20 mouse cellular contexts compared by ENCODE assay signal in the genomic region with DNA sequence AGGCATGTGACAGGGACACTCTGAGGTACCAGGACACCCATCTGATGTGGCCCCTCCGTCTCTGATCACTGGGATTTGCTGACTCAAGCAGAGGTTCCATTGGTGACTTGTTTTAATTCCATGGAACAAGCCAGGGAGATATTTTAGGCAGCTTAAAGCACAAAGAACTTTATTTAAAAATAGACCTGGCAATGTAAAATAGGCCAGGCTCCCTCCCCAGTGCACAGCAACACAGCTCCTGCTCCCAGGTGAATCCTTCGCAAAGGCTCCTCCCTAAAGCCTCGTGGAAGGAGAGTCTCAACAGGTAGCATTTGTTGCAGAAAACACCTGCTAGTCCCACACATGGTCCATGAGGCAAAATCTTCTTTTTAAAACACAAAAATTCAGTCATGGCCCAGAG.
"Had no signal": no experiment of that assay in that cellular context is flagged by ENCODE, and none has a peak within 500 bp of the region (broad histone marks: within the 10 kb centered on the region; RNA-seq: fewer than 3 reads in every experiment).

No protein-coding gene starts in this region.

- H3K9ac ChIP-seq: limb, embryonic 12.5 days; limb, embryonic 15.5 days; liver, embryonic 14.5 days; liver, postnatal 0 days; lung, embryonic 14.5 days; midbrain, embryonic 12.5 days; midbrain, embryonic 15.5 days; neural tube, embryonic 12.5 days; neural tube, embryonic 15.5 days; stomach, embryonic 15.5 days had no signal

- H3K4me3 ChIP-seq: limb, embryonic 12.5 days; limb, embryonic 15.5 days; midbrain, embryonic 12.5 days; midbrain, embryonic 15.5 days; neural tube, embryonic 12.5 days; neural tube, embryonic 15.5 days; stomach, embryonic 15.5 days had no signal

- H3K36me3 ChIP-seq: limb, embryonic 12.5 days; limb, embryonic 15.5 days; midbrain, embryonic 12.5 days; midbrain, embryonic 15.5 days; neural tube, embryonic 12.5 days; neural tube, embryonic 15.5 days; stomach, embryonic 15.5 days had no signal

- H3K9me3 ChIP-seq: limb, embryonic 12.5 days; limb, embryonic 15.5 days; midbrain, embryonic 12.5 days; midbrain, embryonic 15.5 days; neural tube, embryonic 12.5 days; neural tube, embryonic 15.5 days; stomach, embryonic 15.5 days had no signal

- H3K27me3 ChIP-seq: limb, embryonic 12.5 days; limb, embryonic 15.5 days; midbrain, embryonic 12.5 days; midbrain, embryonic 15.5 days; neural tube, embryonic 12.5 days; neural tube, embryonic 15.5 days; stomach, embryonic 15.5 days had no signal

- DNase-seq: kidney, postnatal 14 days; kidney, postnatal 4 days; left cerebral cortex, postnatal 4 days; liver, postnatal 0 days; lung, embryonic 14.5 days; retina, postnatal 1 day; right cerebral cortex, postnatal 25 days; spleen, adult 18-20 months; thymus, postnatal 36 days had no signal

- ATAC-seq: liver, postnatal 0 days; lung, postnatal 0 days; midbrain, embryonic 15.5 days had no signal

- H3K4me2 ChIP-seq: limb, embryonic 12.5 days; limb, embryonic 15.5 days; liver, embryonic 11.5 days; lung, embryonic 14.5 days; midbrain, embryonic 12.5 days; midbrain, embryonic 15.5 days; neural tube, embryonic 12.5 days; neural tube, embryonic 15.5 days; stomach, embryonic 15.5 days had no signal

- H3K27ac ChIP-seq: limb, embryonic 12.5 days; limb, embryonic 15.5 days; liver, embryonic 14.5 days; macrophage; midbrain, embryonic 12.5 days; midbrain, embryonic 15.5 days; neural tube, embryonic 12.5 days; neural tube, embryonic 15.5 days; stomach, embryonic 15.5 days had no signal

- H3K4me1 ChIP-seq: neural tube, embryonic 12.5 days; neural tube, embryonic 15.5 days had no signal
